Mouse (Mus musculus): ENCODE results near the gene Golga1. TPM values are rescaled to one million over a fixed set of nuclear protein-coding genes. Genes with fewer than 3 reads are reported as not detected.

Golga1 gene
- polyA plus RNA-seq, 1 experiment from 2014 or later = 20.7 TPM

DNA sequence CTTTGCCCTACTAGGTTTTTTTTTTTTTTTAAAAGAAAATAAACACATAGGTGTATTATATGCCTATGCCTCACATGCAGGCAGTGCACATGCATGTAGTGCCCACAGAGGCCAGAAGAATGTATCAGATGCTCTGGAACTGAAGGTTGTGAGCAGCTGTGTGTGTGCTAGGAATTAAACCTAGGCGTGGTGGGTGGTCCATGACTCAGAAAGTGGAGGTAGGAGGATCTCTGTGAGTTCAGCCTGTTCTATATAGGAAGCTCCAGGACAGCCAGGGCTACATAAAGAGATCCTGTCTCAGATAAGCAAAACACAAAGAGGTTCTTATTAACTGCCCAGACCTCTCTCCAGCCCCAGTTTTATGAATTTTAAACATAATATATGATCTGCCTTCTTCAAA is 3.8 kb upstream of the Golga1 start:
- H3K27ac ChIP-seq (replicated peaks; ENCODE audit: low read depth, low read length) = no peak overlapping the region
- no peaks in the 10 kb centered on the region for H3K4me1 ChIP-seq (ENCODE audit: control insufficient read depth, insufficient read depth, low read length)
- WGBS = 68% methylated on average over 1 of the region's 1 CpGs
- no peaks in the 10 kb centered on the region for H3K36me3 ChIP-seq (ENCODE audit: control insufficient read depth, insufficient read depth, low read length)
- no peaks in the 10 kb centered on the region for H3K27me3 ChIP-seq (replicated peaks; ENCODE audit: control insufficient read depth, insufficient read depth, low read length)
- ATAC-seq (ENCODE audit: low read depth) = no peak
- no peak for DNase-seq (ENCODE audit: low spot score)
- no peak overlapping the region for H3K4me2 ChIP-seq (ENCODE audit: low read depth, low read length)
- H3K9ac ChIP-seq (ENCODE audit: low read depth, low read length) = no peak overlapping the region
- no peak overlapping the region for H3K4me3 ChIP-seq (ENCODE audit: low read depth, low read length)
- H3K9me3 ChIP-seq (ENCODE audit: control insufficient read depth, low read length) = no peaks in the 10 kb centered on the region

DNA sequence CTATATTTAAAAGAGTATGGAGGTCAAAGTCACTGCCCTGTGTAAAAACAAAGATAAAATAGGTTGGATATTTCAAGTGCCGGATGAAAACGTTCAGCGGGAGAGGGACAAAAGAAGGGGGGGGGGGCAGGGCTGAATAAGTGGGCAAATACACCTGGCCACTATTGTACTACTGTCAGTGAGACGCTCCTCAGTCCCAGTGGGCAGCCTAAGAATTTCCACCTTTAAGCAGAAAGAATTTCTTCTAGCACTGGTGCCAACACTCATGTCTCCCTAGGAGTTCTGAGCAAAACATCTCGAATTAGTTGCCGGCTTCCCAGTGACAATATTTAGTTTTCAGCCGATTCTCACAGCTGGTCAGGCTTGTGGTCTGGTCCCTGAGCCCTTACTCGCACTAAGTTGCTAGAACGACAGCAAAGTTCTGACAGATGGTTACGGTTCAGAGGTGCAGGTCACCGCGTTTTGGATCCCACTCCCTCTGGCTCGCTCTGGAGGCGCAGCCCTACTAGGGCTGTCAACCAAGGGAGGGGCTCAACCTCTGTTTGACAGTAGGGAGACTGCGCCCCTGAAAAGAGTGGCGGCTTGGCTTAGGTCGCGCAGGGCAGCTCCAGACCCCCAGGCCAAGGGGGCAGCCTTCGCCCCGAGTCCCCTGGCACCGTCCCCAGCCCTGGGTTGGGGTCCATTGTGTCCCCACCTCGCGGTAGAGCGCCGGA is 498 bp downstream of the Golga1 start:
- 4% methylated on average over 22 of the region's 25 CpGs for WGBS
- Histone ChIP-seq H3K9me3 (ENCODE audit: control insufficient read depth, low read length) (no peaks in the 10 kb centered on the region), H3K36me3 (ENCODE audit: control insufficient read depth, insufficient read depth, low read length) (peaks cover 26% of the 10 kb centered on the region), H3K27ac (replicated peaks; ENCODE audit: low read depth, low read length) (peak overlapping the region; percentile 89), H3K27me3 (replicated peaks; ENCODE audit: control insufficient read depth, insufficient read depth, low read length) (no peaks in the 10 kb centered on the region), H3K4me3 (ENCODE audit: low read depth, low read length) (peak overlapping the region; percentile 90), H3K9ac (ENCODE audit: low read depth, low read length) (peak overlapping the region; percentile 94), H3K4me2 (ENCODE audit: low read depth, low read length) (peak overlapping the region; percentile 65), H3K4me1 (ENCODE audit: control insufficient read depth, insufficient read depth, low read length) (no peaks in the 10 kb centered on the region)
- DNase-seq (ENCODE audit: low spot score) = no peak
- ATAC-seq (ENCODE audit: low read depth) = peak; percentile 74

DNA sequence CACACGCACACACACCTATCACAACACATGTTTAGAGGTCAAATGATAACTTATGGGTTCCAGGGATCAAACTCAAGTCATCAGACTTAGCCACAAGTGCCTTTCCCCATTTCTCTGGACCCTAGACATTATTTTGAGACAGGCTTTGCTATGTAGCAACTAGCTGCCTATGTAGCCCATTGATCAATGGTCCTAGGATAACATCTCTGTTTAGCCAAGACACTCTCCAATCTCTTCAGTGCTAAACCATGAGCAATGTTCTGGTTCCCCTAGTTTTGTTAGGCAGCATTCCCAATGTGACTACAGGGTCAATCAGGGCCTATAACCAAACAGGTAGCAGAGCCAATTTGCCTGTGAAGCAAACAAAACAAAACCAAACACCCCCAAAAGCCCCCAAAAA is 16.8 kb downstream of the Golga1 start:
- Histone ChIP-seq H3K36me3 (ENCODE audit: control insufficient read depth, insufficient read depth, low read length) (peaks cover 89% of the 10 kb centered on the region), H3K27ac (replicated peaks; ENCODE audit: low read depth, low read length) (no peak overlapping the region), H3K9ac (ENCODE audit: low read depth, low read length) (no peak overlapping the region), H3K27me3 (replicated peaks; ENCODE audit: control insufficient read depth, insufficient read depth, low read length) (no peaks in the 10 kb centered on the region), H3K4me1 (ENCODE audit: control insufficient read depth, insufficient read depth, low read length) (no peaks in the 10 kb centered on the region), H3K9me3 (ENCODE audit: control insufficient read depth, low read length) (no peaks in the 10 kb centered on the region), H3K4me2 (ENCODE audit: low read depth, low read length) (no peak overlapping the region), H3K4me3 (ENCODE audit: low read depth, low read length) (no peak overlapping the region)
- 94% methylated on average over 1 of the region's 1 CpGs for WGBS
- ATAC-seq (ENCODE audit: low read depth) = no peak
- no peak for DNase-seq (ENCODE audit: low spot score)

DNA sequence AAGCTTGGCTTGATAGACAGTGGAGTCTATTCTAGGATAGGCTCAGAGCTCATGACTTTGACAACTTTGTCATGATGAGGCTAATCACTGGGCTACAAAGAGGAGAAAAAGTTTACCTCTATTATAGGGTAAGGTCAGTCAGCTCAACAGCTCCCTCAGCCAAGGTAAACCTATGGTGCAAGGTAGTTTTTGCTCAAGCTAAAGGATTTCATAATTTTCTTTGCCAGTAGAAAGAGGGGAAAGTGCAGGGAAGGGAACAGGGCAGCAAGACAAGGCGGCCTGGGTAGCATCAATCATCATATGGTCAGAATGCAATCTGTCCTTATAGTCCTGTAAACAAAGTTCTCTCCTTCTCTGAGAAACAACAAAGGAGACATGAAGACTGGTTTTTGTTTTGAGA is 25.1 kb downstream of the Golga1 start:
- Histone ChIP-seq H3K27me3 (replicated peaks; ENCODE audit: control insufficient read depth, insufficient read depth, low read length) (no peaks in the 10 kb centered on the region), H3K4me2 (ENCODE audit: low read depth, low read length) (no peak overlapping the region), H3K4me1 (ENCODE audit: control insufficient read depth, insufficient read depth, low read length) (no peaks in the 10 kb centered on the region), H3K4me3 (ENCODE audit: low read depth, low read length) (no peak overlapping the region), H3K27ac (replicated peaks; ENCODE audit: low read depth, low read length) (no peak overlapping the region), H3K36me3 (ENCODE audit: control insufficient read depth, insufficient read depth, low read length) (peaks cover 76% of the 10 kb centered on the region), H3K9me3 (ENCODE audit: control insufficient read depth, low read length) (no peaks in the 10 kb centered on the region), H3K9ac (ENCODE audit: low read depth, low read length) (no peak overlapping the region)
- no peak for ATAC-seq (ENCODE audit: low read depth)
- DNase-seq (ENCODE audit: low spot score) = no peak
- WGBS = 97% methylated on average over 1 of the region's 1 CpGs

DNA sequence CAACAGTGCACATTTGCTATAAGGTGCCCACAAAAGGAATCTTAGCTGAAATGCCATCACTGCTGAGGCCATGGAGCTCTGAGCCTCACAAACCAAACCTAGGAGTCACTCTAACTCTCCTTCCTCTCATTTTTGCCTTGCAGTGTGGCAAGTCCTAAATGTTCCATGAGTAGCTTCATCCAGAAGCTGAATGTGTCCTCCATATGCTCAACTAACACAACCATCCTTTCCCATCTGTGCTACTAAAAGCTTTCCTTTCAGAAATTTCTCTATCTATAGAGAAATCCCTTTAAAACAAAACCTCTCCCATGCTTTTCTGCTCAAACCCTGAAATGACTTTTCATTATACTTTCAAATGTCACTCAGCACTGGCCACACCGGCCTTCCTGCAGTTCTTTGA is 33.7 kb downstream of the Golga1 start:
- Histone ChIP-seq H3K9me3 (ENCODE audit: control insufficient read depth, low read length) (no peaks in the 10 kb centered on the region), H3K36me3 (ENCODE audit: control insufficient read depth, insufficient read depth, low read length) (peaks cover 87% of the 10 kb centered on the region), H3K27me3 (replicated peaks; ENCODE audit: control insufficient read depth, insufficient read depth, low read length) (no peaks in the 10 kb centered on the region), H3K9ac (ENCODE audit: low read depth, low read length) (no peak overlapping the region), H3K4me3 (ENCODE audit: low read depth, low read length) (no peak overlapping the region), H3K27ac (replicated peaks; ENCODE audit: low read depth, low read length) (no peak overlapping the region), H3K4me1 (ENCODE audit: control insufficient read depth, insufficient read depth, low read length) (no peaks in the 10 kb centered on the region), H3K4me2 (ENCODE audit: low read depth, low read length) (no peak overlapping the region)
- no peak for ATAC-seq (ENCODE audit: low read depth)
- DNase-seq (ENCODE audit: low spot score) = no peak
- WGBS = 95% methylated on average over 1 of the region's 1 CpGs

DNA sequence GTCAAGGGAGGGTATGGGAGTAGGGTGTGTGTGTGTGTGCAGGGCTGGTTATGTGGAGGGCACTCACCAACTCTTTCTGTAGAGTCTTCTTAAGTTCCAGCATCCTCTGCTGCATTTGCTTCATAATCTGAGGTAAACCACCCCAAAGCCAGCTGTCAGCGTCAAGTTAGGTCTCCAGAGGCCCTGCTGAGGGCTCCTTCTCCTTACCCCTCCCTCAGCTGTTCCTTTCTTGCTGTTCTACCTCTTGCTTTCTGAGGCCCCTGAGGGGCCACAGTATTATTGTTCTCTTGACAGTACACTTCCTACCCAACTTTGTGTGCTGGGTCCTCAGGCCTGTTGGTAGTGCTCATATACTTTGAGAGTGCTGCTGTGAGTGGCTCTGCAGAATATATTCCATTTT is 45.3 kb downstream of the Golga1 start:
- H3K9me3 ChIP-seq (ENCODE audit: control insufficient read depth, low read length) = no peaks in the 10 kb centered on the region
- no peak overlapping the region for H3K4me2 ChIP-seq (ENCODE audit: low read depth, low read length)
- no peak overlapping the region for H3K27ac ChIP-seq (replicated peaks; ENCODE audit: low read depth, low read length)
- no peaks in the 10 kb centered on the region for H3K27me3 ChIP-seq (replicated peaks; ENCODE audit: control insufficient read depth, insufficient read depth, low read length)
- DNase-seq (ENCODE audit: low spot score) = no peak
- H3K4me1 ChIP-seq (ENCODE audit: control insufficient read depth, insufficient read depth, low read length) = no peaks in the 10 kb centered on the region
- no peak overlapping the region for H3K4me3 ChIP-seq (ENCODE audit: low read depth, low read length)
- peaks cover 93% of the 10 kb centered on the region for H3K36me3 ChIP-seq (ENCODE audit: control insufficient read depth, insufficient read depth, low read length)
- H3K9ac ChIP-seq (ENCODE audit: low read depth, low read length) = no peak overlapping the region
- ATAC-seq (ENCODE audit: low read depth) = no peak
- 92% methylated on average over 1 of the region's 1 CpGs for WGBS

DNA sequence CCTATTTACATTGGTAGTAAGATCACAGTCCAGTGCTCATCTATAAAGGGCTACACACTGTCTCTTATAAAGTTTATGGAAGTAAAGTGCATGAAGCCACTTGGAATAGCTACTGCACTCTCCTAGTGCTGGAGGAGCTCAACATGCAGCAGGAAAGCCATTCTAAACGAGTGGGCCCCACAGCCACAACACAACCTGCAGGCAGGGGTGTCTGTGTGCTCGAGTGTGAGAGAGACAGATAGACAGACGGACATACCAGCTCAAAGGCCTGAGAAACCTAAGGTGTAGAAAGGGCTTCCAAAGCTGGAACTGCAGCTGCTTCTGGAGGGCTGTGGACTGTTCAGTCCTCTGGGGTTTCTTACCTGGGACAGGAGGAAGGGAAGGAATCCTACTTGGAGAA is 48.8 kb downstream of the Golga1 start:
- Histone ChIP-seq H3K27ac (replicated peaks; ENCODE audit: low read depth, low read length) (no peak overlapping the region), H3K4me2 (ENCODE audit: low read depth, low read length) (no peak overlapping the region), H3K36me3 (ENCODE audit: control insufficient read depth, insufficient read depth, low read length) (peaks cover 97% of the 10 kb centered on the region), H3K4me3 (ENCODE audit: low read depth, low read length) (no peak overlapping the region), H3K9me3 (ENCODE audit: control insufficient read depth, low read length) (no peaks in the 10 kb centered on the region), H3K27me3 (replicated peaks; ENCODE audit: control insufficient read depth, insufficient read depth, low read length) (no peaks in the 10 kb centered on the region), H3K9ac (ENCODE audit: low read depth, low read length) (no peak overlapping the region), H3K4me1 (ENCODE audit: control insufficient read depth, insufficient read depth, low read length) (no peaks in the 10 kb centered on the region)
- DNase-seq (ENCODE audit: low spot score) (no peak), ATAC-seq (ENCODE audit: low read depth) (no peak)
- 80% methylated on average over 3 of the region's 3 CpGs for WGBS

DNA sequence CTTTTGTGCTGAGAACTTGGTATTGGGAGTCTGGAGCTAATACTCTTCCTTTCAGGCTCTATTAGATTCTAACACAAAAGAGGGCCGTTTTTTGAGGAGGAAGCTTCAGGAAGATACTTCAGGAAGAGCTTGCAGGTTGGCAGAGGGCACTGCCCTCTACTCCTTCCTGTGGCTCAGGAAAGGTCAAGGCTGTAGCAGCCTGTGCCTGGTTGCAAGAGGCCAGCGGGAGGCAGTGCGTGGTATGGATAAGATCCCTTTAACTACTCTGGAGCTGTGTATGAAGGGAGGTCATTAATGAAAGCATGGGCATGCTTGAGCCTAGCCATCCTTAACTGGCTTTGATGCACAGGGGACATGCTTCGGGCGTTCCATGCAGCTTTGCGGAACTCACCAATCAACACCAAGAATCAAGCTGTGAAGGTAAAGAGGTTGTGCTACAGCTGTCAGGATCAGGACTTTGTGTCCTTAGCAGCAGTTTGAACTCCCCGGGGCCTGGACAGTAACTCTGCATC is 52.5 kb downstream of the Golga1 start:
- 89% methylated on average over 7 of the region's 7 CpGs for WGBS
- ATAC-seq (ENCODE audit: low read depth) = no peak

DNA sequence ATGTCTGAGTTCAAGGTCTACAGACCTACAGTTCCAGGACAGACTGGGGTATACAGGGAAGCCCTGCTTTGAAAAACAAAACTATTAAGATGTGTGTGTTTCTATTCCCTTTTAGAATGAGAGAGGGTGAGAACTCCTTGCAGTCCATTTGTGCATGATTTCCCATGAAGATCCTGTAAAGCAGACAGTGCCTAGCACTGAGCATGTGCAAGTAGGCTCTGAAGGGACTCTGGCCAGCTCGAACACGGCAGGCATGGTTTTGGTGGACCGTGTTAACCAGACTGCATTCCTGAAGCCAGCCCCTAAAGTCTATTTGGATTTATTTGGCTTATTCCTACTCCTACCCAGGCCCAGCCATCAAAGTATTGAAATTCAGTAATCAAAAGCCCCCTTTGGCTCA is 53.4 kb downstream of the Golga1 start:
- Histone ChIP-seq H3K4me3 (ENCODE audit: low read depth, low read length) (no peak overlapping the region), H3K9ac (ENCODE audit: low read depth, low read length) (no peak overlapping the region), H3K9me3 (ENCODE audit: control insufficient read depth, low read length) (no peaks in the 10 kb centered on the region), H3K27ac (replicated peaks; ENCODE audit: low read depth, low read length) (no peak overlapping the region), H3K36me3 (ENCODE audit: control insufficient read depth, insufficient read depth, low read length) (peaks cover 60% of the 10 kb centered on the region), H3K4me2 (ENCODE audit: low read depth, low read length) (no peak overlapping the region), H3K27me3 (replicated peaks; ENCODE audit: control insufficient read depth, insufficient read depth, low read length) (no peaks in the 10 kb centered on the region), H3K4me1 (ENCODE audit: control insufficient read depth, insufficient read depth, low read length) (peaks cover 12% of the 10 kb centered on the region; the same call in 1 of the 2 replicates)
- WGBS = 92% methylated on average over 3 of the region's 3 CpGs
- ATAC-seq (ENCODE audit: low read depth) = no peak
- no peak for DNase-seq (ENCODE audit: low spot score)

More for the DNA sequence above, 52.5 kb downstream of the Golga1 start:
- Histone ChIP-seq H3K27me3 (replicated peaks; ENCODE audit: control insufficient read depth, insufficient read depth, low read length) (no peaks in the 10 kb centered on the region), H3K4me2 (ENCODE audit: low read depth, low read length) (no peak overlapping the region), H3K36me3 (ENCODE audit: control insufficient read depth, insufficient read depth, low read length) (peaks cover 68% of the 10 kb centered on the region), H3K4me1 (ENCODE audit: control insufficient read depth, insufficient read depth, low read length) (peaks cover 10% of the 10 kb centered on the region; the same call in 1 of the 2 replicates), H3K27ac (replicated peaks; ENCODE audit: low read depth, low read length) (no peak overlapping the region), H3K9me3 (ENCODE audit: control insufficient read depth, low read length) (no peaks in the 10 kb centered on the region), H3K9ac (ENCODE audit: low read depth, low read length) (no peak overlapping the region), H3K4me3 (ENCODE audit: low read depth, low read length) (no peak overlapping the region)
- DNase-seq (ENCODE audit: low spot score) = no peak

Measured in embryonic facial prominence, embryonic 14.5 days (tissue).